Comparison of ENCODE assay signal across 18 mouse cellular contexts in genomic region chr9:116136811-116137210, GRCm38 (mm10). TPM values are rescaled to one million over a fixed set of nuclear protein-coding genes. Genes with fewer than 3 reads are reported as not detected.
A peak's percentile ranks its signal among the peaks of the same experiment; 100 is the strongest.
DNase-seq lines count a peak whose midpoint lies in the region; ATAC-seq and TF ChIP-seq lines count a peak whose summit lies in the region.
"Had no signal": no experiment of that assay in that cellular context is flagged by ENCODE, and none has a peak within 500 bp of the region (broad histone marks: within the 10 kb centered on the region; RNA-seq: fewer than 3 reads in every experiment).

No protein-coding gene starts in this region.

- H3K27me3 ChIP-seq in midbrain, postnatal 0 days (ENCODE audit: insufficient read depth, low read length) = no peaks in the 10 kb centered on the region
- no peaks in the 10 kb centered on the region for H3K27me3 ChIP-seq in midbrain, embryonic 10.5 days (ENCODE audit: low read depth, poor library complexity, severe bottlenecking)
- H3K27me3 ChIP-seq in kidney, embryonic 16.5 days (ENCODE audit: insufficient read depth, low read length) = no peaks in the 10 kb centered on the region
- H3K27me3 ChIP-seq: hindbrain, embryonic 13.5 days; neural tube, embryonic 15.5 days had no signal

- WGBS in midbrain, postnatal 0 days = 72% methylated on average over 5 of the region's 5 CpGs
- WGBS in midbrain, embryonic 10.5 days = 90% methylated on average over 5 of the region's 5 CpGs
- 62% methylated on average over 5 of the region's 5 CpGs for WGBS in kidney, embryonic 16.5 days

- H3K9ac ChIP-seq in midbrain, postnatal 0 days (replicated peaks; ENCODE audit: low read length, poor library complexity, severe bottlenecking) = no peak overlapping the region
- H3K9ac ChIP-seq in kidney, embryonic 16.5 days (replicated peaks; ENCODE audit: low read length) = no peak overlapping the region
- H3K9ac ChIP-seq: hindbrain, embryonic 13.5 days; lung, embryonic 14.5 days; neural tube, embryonic 15.5 days had no signal

- H3K9me3 ChIP-seq in midbrain, postnatal 0 days (ENCODE audit: low read length) = no peaks in the 10 kb centered on the region
- H3K9me3 ChIP-seq in midbrain, embryonic 10.5 days (replicated peaks) = no peaks in the 10 kb centered on the region
- no peaks in the 10 kb centered on the region for H3K9me3 ChIP-seq in kidney, embryonic 16.5 days (ENCODE audit: low read length)
- H3K9me3 ChIP-seq: hindbrain, embryonic 13.5 days; neural tube, embryonic 15.5 days had no signal

- H3K4me2 ChIP-seq in midbrain, postnatal 0 days (ENCODE audit: low read depth, low read length, poor library complexity, severe bottlenecking) = no peak overlapping the region
- H3K4me2 ChIP-seq in kidney, embryonic 16.5 days (replicated peaks; ENCODE audit: low read depth, low read length) = no peak overlapping the region
- H3K4me2 ChIP-seq: hindbrain, embryonic 13.5 days; lung, embryonic 14.5 days; neural tube, embryonic 15.5 days had no signal

- H3K4me1 ChIP-seq in midbrain, postnatal 0 days (ENCODE audit: insufficient read depth, low read length) = no peaks in the 10 kb centered on the region
- peaks cover 12% of the 10 kb centered on the region for H3K4me1 ChIP-seq in midbrain, embryonic 10.5 days
- peaks cover 18% of the 10 kb centered on the region for H3K4me1 ChIP-seq in kidney, embryonic 16.5 days (ENCODE audit: insufficient read depth, low read length)

- peak overlapping the region; percentile 67 for H3K27ac ChIP-seq in gastrocnemius, adult 2 months
- no peak overlapping the region for H3K27ac ChIP-seq in midbrain, postnatal 0 days (ENCODE audit: low read depth, low read length)
- no peak overlapping the region for H3K27ac ChIP-seq in midbrain, embryonic 10.5 days (replicated peaks)
- no peak overlapping the region for H3K27ac ChIP-seq in kidney, embryonic 16.5 days (ENCODE audit: low read length)
- H3K27ac ChIP-seq: hindbrain, embryonic 13.5 days; neural tube, embryonic 15.5 days; stomach, postnatal 0 days had no signal

- no peak for ATAC-seq in midbrain, postnatal 0 days (ENCODE audit: low FRiP score)
- ATAC-seq in kidney, embryonic 16.5 days (ENCODE audit: low FRiP score, low TSS enrichment) = no peak

- no peak for DNase-seq in gastrocnemius, adult 2 months
- no peak for DNase-seq in gastrocnemius, postnatal 14 days
- peak; percentile 43 for DNase-seq in midbrain, postnatal 0 days (ENCODE audit: low spot score)
- no peak for DNase-seq in midbrain, embryonic 10.5 days (ENCODE audit: low spot score)
- DNase-seq in induced T-regulatory cell, adult 2 months (ENCODE audit: low read depth) = peak; percentile 45
- no peak for DNase-seq in urinary bladder, postnatal 25 days (ENCODE audit: low spot score)
- DNase-seq: adrenal gland, postnatal 14 days; heart, adult 11 months; kidney, adult 8-10 months; kidney, postnatal 4 days; lung, embryonic 14.5 days; retina, postnatal 1 day; thymus, postnatal 36 days had no signal

- intact Hi-C loops in gastrocnemius, adult 2 months (cut with DNase I) = no loop called here
- intact Hi-C loops in gastrocnemius, postnatal 14 days (cut with DNase I; ENCODE audit: low total_unique reads) = no loop called here

- TF ChIP-seq CTCF in gastrocnemius, adult 2 months (IDR thresholded peaks at IDR 0.05) = no peak
- no peak for TF ChIP-seq CTCF in midbrain, postnatal 0 days (IDR thresholded peaks at IDR 0.05)

- H3K4me3 ChIP-seq in gastrocnemius, adult 2 months = no peak overlapping the region
- no peak overlapping the region for H3K4me3 ChIP-seq in midbrain, postnatal 0 days (ENCODE audit: low read depth, low read length)
- H3K4me3 ChIP-seq in midbrain, embryonic 10.5 days = no peak overlapping the region
- H3K4me3 ChIP-seq in kidney, embryonic 16.5 days (ENCODE audit: low read length) = no peak overlapping the region
- H3K4me3 ChIP-seq: hindbrain, embryonic 13.5 days; neural tube, embryonic 15.5 days had no signal

- H3K36me3 ChIP-seq in midbrain, postnatal 0 days (ENCODE audit: insufficient read depth, low read length) = no peaks in the 10 kb centered on the region
- no peaks in the 10 kb centered on the region for H3K36me3 ChIP-seq in midbrain, embryonic 10.5 days
- H3K36me3 ChIP-seq in kidney, embryonic 16.5 days (ENCODE audit: insufficient read depth, low read length) = 0 out of 2 replicates have a peak, but pooled peaks cover 8% of the 10 kb centered on the region
- H3K36me3 ChIP-seq: hindbrain, embryonic 13.5 days; neural tube, embryonic 15.5 days had no signal

RNA-seq across cellular contexts. Expression of gene Tgfbr2, which starts 38.3 kb away (rescaled TPM):
- 10 to 100 TPM; 18.4 to 23.5 TPM for total RNA-seq in gastrocnemius, adult 2 months (2021)
- total RNA-seq in gastrocnemius, postnatal 14 days (2021) = 10 to 100 TPM; 29.9 to 36.5 TPM
- total RNA-seq in midbrain, postnatal 0 days (2014; rRNA removed) = 20.3 and 21.8 TPM in 2 replicates
- polyA plus RNA-seq in midbrain, postnatal 0 days (2015; fragmentation: Nextera tagmentation; extraction: Ambion mirVana) = 6.7 and 7.2 TPM in 2 replicates
- polyA plus RNA-seq in midbrain, embryonic 10.5 days (2016; fragmentation: Nextera tagmentation; extraction: Ambion mirVana) = 7.2 and 8.5 TPM in 2 replicates
- 33.8 and 35.9 TPM in 2 replicates for polyA plus RNA-seq in kidney, embryonic 16.5 days (2015; fragmentation: Nextera tagmentation; extraction: Ambion mirVana)
- total RNA-seq: MEL had no signal

Comparison
In these comparisons a context has a peak if more than half of its experiments do, and no peak if none do; other contexts are left out.
1. DNase-seq: peak in midbrain, postnatal 0 days (single experiment) and induced T-regulatory cell, adult 2 months (single experiment); none in gastrocnemius, adult 2 months (single experiment), gastrocnemius, postnatal 14 days (single experiment), midbrain, embryonic 10.5 days (single experiment) and urinary bladder, postnatal 25 days (single experiment).